Mouse (Mus musculus) stomach, postnatal 0 days (tissue): Measurements from ENCODE around the gene Prss53.
A peak's percentile ranks its signal among the peaks of the same experiment; 100 is the strongest.

ENCODE experiments used
- CTCF ChIP-seq: IDR thresholded peaks from 2 replicates; pipeline ENCODE4 v1.5.1; 2016; ENCODE audit warnings: antibody characterized with exemption, low read depth, mild to moderate bottlenecking, moderate library complexity
- EP300 ChIP-seq: optimal IDR thresholded peaks from 2 replicates; pipeline ENCODE3; 2016; ENCODE audit warnings: antibody characterized with exemption

- peak; percentile 75 for TF ChIP-seq CTCF
- TF ChIP-seq EP300, result no peak
Measured at GRCm38 (mm10) chr7:127918203-127918602, 27.4 kb upstream of the Prss53 start.
